Mouse (Mus musculus): ENCODE data around the gene Alg3.

Gene Alg3

GRCm38 (mm10) chr16:20604705-20605104 is 6.8 kb downstream of the Alg3 start:
- DNase-seq (ENCODE audit: low spot score), result no peak

- no peak for DNase-seq (ENCODE audit: low spot score)
Observed at GRCm38 (mm10) chr16:20600511-20600910, 11.0 kb downstream of the Alg3 start.

GRCm38 (mm10) chr16:20596687-20597441 is 14.7 kb downstream of the Alg3 start:
- no peak for DNase-seq (ENCODE audit: low spot score)

GRCm38 (mm10) chr16:20595737-20596136 is 15.8 kb downstream of the Alg3 start:
- no peak for DNase-seq (ENCODE audit: low spot score)

- DNase-seq (ENCODE audit: low spot score), result no peak
Observed at GRCm38 (mm10) chr16:20595060-20595673, 16.4 kb downstream of the Alg3 start.

GRCm38 (mm10) chr16:20591076-20591705 is 20.3 kb downstream of the Alg3 start:
- DNase-seq (ENCODE audit: low spot score), result no peak

- peak; percentile 31 for DNase-seq (ENCODE audit: low spot score)
Observed at GRCm38 (mm10) chr16:20590680-20591038, 20.9 kb downstream of the Alg3 start.

- DNase-seq (ENCODE audit: low spot score), result peak; percentile 53
Observed at GRCm38 (mm10) chr16:20589939-20590679, 21.4 kb downstream of the Alg3 start.

- DNase-seq (ENCODE audit: low spot score), result no peak
Observed at GRCm38 (mm10) chr16:20589366-20589938, 22.1 kb downstream of the Alg3 start, which contains the start of gene Vwa5b2. Vwa5b2 (plus strand) TSS chr16:20589471.

GRCm38 (mm10) chr16:20565075-20565474 is 46.5 kb downstream of the Alg3 start:
- no peak for DNase-seq (ENCODE audit: low spot score)

- DNase-seq (ENCODE audit: low spot score), result no peak
Observed at GRCm38 (mm10) chr16:20557381-20557780, 54.2 kb downstream of the Alg3 start.

Measured in yolk sac, embryonic 10.5 days (tissue).